32 mouse cellular contexts compared by ENCODE assay signal in the genomic region with DNA sequence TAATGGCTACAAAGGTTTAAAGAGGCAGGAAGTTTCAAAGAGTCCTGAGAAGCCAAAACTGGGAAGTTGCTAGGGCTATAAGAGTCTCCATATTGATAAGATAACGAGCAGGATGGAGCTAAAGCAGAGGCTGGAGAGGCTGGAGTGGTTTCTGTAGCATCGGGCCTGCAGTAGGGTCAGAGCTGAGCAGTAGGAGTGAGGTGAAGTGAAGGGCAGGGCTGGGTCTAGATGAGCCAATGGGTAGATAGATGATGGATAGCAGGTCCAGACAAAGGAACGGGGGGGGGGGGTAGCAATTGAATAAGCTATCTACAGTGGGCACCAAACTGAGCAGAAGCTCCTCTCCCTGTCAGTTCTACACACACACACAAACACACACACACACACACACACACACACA. TPM values are rescaled to one million over a fixed set of nuclear protein-coding genes. Genes with fewer than 3 reads are reported as not detected.
A peak's percentile ranks its signal among the peaks of the same experiment; 100 is the strongest.
DNase-seq lines count a peak whose midpoint lies in the region; ATAC-seq lines count a peak whose summit lies in the region.
"Had no signal": no experiment of that assay in that cellular context is flagged by ENCODE, and none has a peak within 500 bp of the region (broad histone marks: within the 10 kb centered on the region; RNA-seq: fewer than 3 reads in every experiment).

No protein-coding gene starts in this region.

- no peak overlapping the region for H3K9ac ChIP-seq in embryonic facial prominence, embryonic 12.5 days
- no peak overlapping the region for H3K9ac ChIP-seq in heart, embryonic 12.5 days
- H3K9ac ChIP-seq in limb, embryonic 12.5 days (replicated peaks), result no peak overlapping the region
- H3K9ac ChIP-seq: hindbrain, embryonic 15.5 days; liver, embryonic 14.5 days; midbrain, embryonic 13.5 days had no signal

- H3K27me3 ChIP-seq in embryonic facial prominence, embryonic 12.5 days, result no peaks in the 10 kb centered on the region
- peaks cover 4% of the 10 kb centered on the region; the same call in 1 of the 2 replicates for H3K27me3 ChIP-seq in embryonic facial prominence, embryonic 10.5 days (replicated peaks; ENCODE audit: low read depth, poor library complexity, severe bottlenecking)
- H3K27me3 ChIP-seq in heart, embryonic 12.5 days (replicated peaks), result no peaks in the 10 kb centered on the region
- no peaks in the 10 kb centered on the region for H3K27me3 ChIP-seq in limb, embryonic 12.5 days
- H3K27me3 ChIP-seq: CH12.LX; hindbrain, embryonic 15.5 days; midbrain, embryonic 13.5 days had no signal

- H3K27ac ChIP-seq in embryonic facial prominence, embryonic 12.5 days, result peak overlapping the region; percentile 92; the same call in 1 of the 2 replicates
- H3K27ac ChIP-seq in embryonic facial prominence, embryonic 10.5 days (replicated peaks), result no peak overlapping the region; the same call in 1 of the 2 replicates
- peak overlapping the region; percentile 73 for H3K27ac ChIP-seq in heart, embryonic 12.5 days (ENCODE audit: poor library complexity, severe bottlenecking)
- H3K27ac ChIP-seq in limb, embryonic 12.5 days, result peak overlapping the region; percentile 20; the same call in 1 of the 2 replicates
- H3K27ac ChIP-seq: hindbrain, embryonic 15.5 days; layer of hippocampus, adult 2 months; left cerebral cortex, adult 2 months; liver, embryonic 14.5 days; macrophage; midbrain, embryonic 13.5 days had no signal

- H3K4me3 ChIP-seq in embryonic facial prominence, embryonic 12.5 days, result no peak overlapping the region
- H3K4me3 ChIP-seq in embryonic facial prominence, embryonic 10.5 days, result no peak overlapping the region
- no peak overlapping the region for H3K4me3 ChIP-seq in heart, embryonic 12.5 days
- no peak overlapping the region for H3K4me3 ChIP-seq in limb, embryonic 12.5 days (replicated peaks)
- H3K4me3 ChIP-seq: erythroblast, embryonic 14.5 days; hindbrain, embryonic 10.5 days; hindbrain, embryonic 15.5 days; layer of hippocampus, adult 2 months; left cerebral cortex, adult 2 months; midbrain, embryonic 13.5 days had no signal

- DNase-seq in embryonic facial prominence, embryonic 10.5 days (ENCODE audit: low spot score), result no peak
- no peak for DNase-seq in heart, adult 9 months (ENCODE audit: low spot score in 2 of 2)
- no peak for DNase-seq in right cerebral cortex, postnatal 36 days (ENCODE audit: low spot score in 2 of 2)
- DNase-seq in cerebellum, postnatal 36 days, result no peak
- DNase-seq: adrenal gland, adult 2 months; adrenal gland, postnatal 36 days; cerebellum, adult 18-20 months; cerebellum, postnatal 10 days; gastrocnemius, postnatal 25 days; heart, postnatal 10 days; kidney, adult 18-20 months; kidney, postnatal 36 days; liver; lung, adult 2 months; lung, postnatal 10 days; spleen, adult 18-20 months; thymus, postnatal 4 days had no signal

- 83% methylated on average over 3 of the region's 3 CpGs for WGBS in embryonic facial prominence, embryonic 12.5 days
- 84% methylated on average over 3 of the region's 3 CpGs for WGBS in embryonic facial prominence, embryonic 10.5 days
- WGBS in heart, embryonic 12.5 days, result 8% methylated on average over 3 of the region's 3 CpGs
- 80% methylated on average over 2 of the region's 3 CpGs for WGBS in limb, embryonic 12.5 days

- ATAC-seq in embryonic facial prominence, embryonic 12.5 days (ENCODE audit: insufficient number of reproducible peaks, insufficient read depth, low FRiP score, low TSS enrichment), result no peak
- ATAC-seq in heart, embryonic 12.5 days (ENCODE audit: insufficient number of reproducible peaks, low FRiP score), result no peak
- no peak for ATAC-seq in limb, embryonic 12.5 days (ENCODE audit: insufficient number of reproducible peaks, insufficient read depth, low FRiP score, low TSS enrichment, low read depth)
- ATAC-seq: activated CD4-positive, CD25-positive, alpha-beta regulatory T cell, adult 4 months; forebrain, embryonic 16.5 days; midbrain, embryonic 13.5 days had no signal

- no peaks in the 10 kb centered on the region for H3K9me3 ChIP-seq in embryonic facial prominence, embryonic 12.5 days
- H3K9me3 ChIP-seq in embryonic facial prominence, embryonic 10.5 days, result no peaks in the 10 kb centered on the region
- H3K9me3 ChIP-seq in heart, embryonic 12.5 days (replicated peaks), result no peaks in the 10 kb centered on the region
- no peaks in the 10 kb centered on the region for H3K9me3 ChIP-seq in limb, embryonic 12.5 days
- H3K9me3 ChIP-seq: hindbrain, embryonic 10.5 days; hindbrain, embryonic 15.5 days; midbrain, embryonic 13.5 days had no signal

- no peak overlapping the region for H3K4me2 ChIP-seq in embryonic facial prominence, embryonic 12.5 days (replicated peaks)
- H3K4me2 ChIP-seq in heart, embryonic 12.5 days, result no peak overlapping the region
- no peak overlapping the region for H3K4me2 ChIP-seq in limb, embryonic 12.5 days
- H3K4me2 ChIP-seq: hindbrain, embryonic 15.5 days; midbrain, embryonic 13.5 days had no signal

- no peaks in the 10 kb centered on the region for H3K36me3 ChIP-seq in embryonic facial prominence, embryonic 12.5 days
- H3K36me3 ChIP-seq in embryonic facial prominence, embryonic 10.5 days (replicated peaks), result no peaks in the 10 kb centered on the region
- no peaks in the 10 kb centered on the region for H3K36me3 ChIP-seq in heart, embryonic 12.5 days
- H3K36me3 ChIP-seq in limb, embryonic 12.5 days, result no peaks in the 10 kb centered on the region
- H3K36me3 ChIP-seq: hindbrain, embryonic 10.5 days; hindbrain, embryonic 15.5 days; midbrain, embryonic 13.5 days had no signal

- peaks cover 34% of the 10 kb centered on the region for H3K4me1 ChIP-seq in embryonic facial prominence, embryonic 12.5 days
- peaks cover 33% of the 10 kb centered on the region for H3K4me1 ChIP-seq in embryonic facial prominence, embryonic 10.5 days
- H3K4me1 ChIP-seq in heart, embryonic 12.5 days (replicated peaks), result peaks cover 36% of the 10 kb centered on the region
- H3K4me1 ChIP-seq in limb, embryonic 12.5 days (replicated peaks), result peaks cover 26% of the 10 kb centered on the region

RNA-seq across cellular contexts. Expression of a gene that starts 15.0 kb away (rescaled TPM):
- polyA plus RNA-seq in embryonic facial prominence, embryonic 12.5 days (2016; fragmentation: Nextera tagmentation; extraction: Ambion mirVana), result 19.8 and 32.6 TPM in 2 replicates
- polyA plus RNA-seq in embryonic facial prominence, embryonic 10.5 days (2016; fragmentation: Nextera tagmentation; extraction: Ambion mirVana), result 18.1 and 22.4 TPM in 2 replicates
- 12.0 and 15.2 TPM in 2 replicates for polyA plus RNA-seq in heart, embryonic 12.5 days (2016; fragmentation: Nextera tagmentation; extraction: Ambion mirVana)
- polyA plus RNA-seq in limb, embryonic 12.5 days (2016; fragmentation: Nextera tagmentation; extraction: Ambion mirVana), result 29.4 and 33.3 TPM in 2 replicates

RNA-seq across cellular contexts. Expression of a gene that starts 18.9 kb away (rescaled TPM):
- polyA plus RNA-seq in embryonic facial prominence, embryonic 12.5 days (2016; fragmentation: Nextera tagmentation; extraction: Ambion mirVana), result 4.6 and 6.9 TPM in 2 replicates
- polyA plus RNA-seq in embryonic facial prominence, embryonic 10.5 days (2016; fragmentation: Nextera tagmentation; extraction: Ambion mirVana), result 1.4 and 1.6 TPM in 2 replicates
- 6.4 and 9.3 TPM in 2 replicates for polyA plus RNA-seq in heart, embryonic 12.5 days (2016; fragmentation: Nextera tagmentation; extraction: Ambion mirVana)
- polyA plus RNA-seq in limb, embryonic 12.5 days (2016; fragmentation: Nextera tagmentation; extraction: Ambion mirVana), result 14.3 and 17.3 TPM in 2 replicates
- polyA plus RNA-seq: adrenal gland, adult 2 months; erythroblast, embryonic 14.5 days; macrophage; testis, adult 2 months had no signal

RNA-seq across cellular contexts. Expression of a gene that starts 56.9 kb away (rescaled TPM):
- 24.5 and 24.7 TPM in 2 replicates for polyA plus RNA-seq in embryonic facial prominence, embryonic 12.5 days (2016; fragmentation: Nextera tagmentation; extraction: Ambion mirVana)
- 20.9 and 21.4 TPM in 2 replicates for polyA plus RNA-seq in embryonic facial prominence, embryonic 10.5 days (2016; fragmentation: Nextera tagmentation; extraction: Ambion mirVana)
- polyA plus RNA-seq in heart, embryonic 12.5 days (2016; fragmentation: Nextera tagmentation; extraction: Ambion mirVana), result 33.4 and 38.4 TPM in 2 replicates
- polyA plus RNA-seq in limb, embryonic 12.5 days (2016; fragmentation: Nextera tagmentation; extraction: Ambion mirVana), result 30.2 and 30.3 TPM in 2 replicates
